Mouse (Mus musculus): Measurements from ENCODE around the gene Cdk17.

Cdk17 gene

DNA sequence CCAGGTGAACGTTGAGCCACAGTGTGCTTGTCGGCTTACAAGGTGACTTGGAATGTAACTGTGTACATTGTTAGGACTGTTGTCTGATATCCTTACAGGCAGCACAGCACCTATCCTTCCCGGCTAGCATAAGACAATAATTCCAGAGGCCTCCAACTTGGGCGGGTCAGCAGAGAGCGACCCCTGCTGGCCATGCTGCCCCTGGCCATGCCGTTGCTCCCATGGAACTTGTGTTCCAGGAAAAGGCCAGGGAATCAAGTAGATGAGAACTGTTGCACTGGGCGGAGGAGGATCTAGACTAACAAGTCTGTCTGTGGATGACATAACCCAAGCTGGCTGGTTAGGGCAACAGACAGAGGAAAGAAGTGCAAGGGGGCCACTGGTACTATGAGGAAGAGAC lies 130.7 kb downstream of the Cdk17 start:
- no peak for DNase-seq

DNA sequence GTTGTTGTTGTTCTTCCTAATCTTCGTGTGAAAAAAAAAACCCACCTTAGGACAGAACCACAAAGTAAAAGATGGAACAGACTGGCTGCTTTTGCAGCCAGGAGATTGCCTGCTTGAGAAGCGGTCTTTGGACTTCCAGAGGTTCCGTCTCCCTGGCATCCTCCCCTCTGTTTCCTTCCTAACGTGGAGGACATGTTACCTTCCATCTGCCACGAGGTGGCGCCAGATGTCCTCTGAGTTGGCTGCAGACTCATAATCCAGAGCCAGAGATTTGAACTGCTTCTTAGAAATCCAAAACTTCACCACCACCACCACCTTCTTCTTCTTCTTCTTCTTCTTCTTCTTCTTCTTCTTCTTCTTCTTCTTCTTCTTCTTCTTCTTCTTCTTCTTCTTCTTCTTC lies 131.2 kb downstream of the Cdk17 start:
- DNase-seq = peak; percentile 79 to 81

DNA sequence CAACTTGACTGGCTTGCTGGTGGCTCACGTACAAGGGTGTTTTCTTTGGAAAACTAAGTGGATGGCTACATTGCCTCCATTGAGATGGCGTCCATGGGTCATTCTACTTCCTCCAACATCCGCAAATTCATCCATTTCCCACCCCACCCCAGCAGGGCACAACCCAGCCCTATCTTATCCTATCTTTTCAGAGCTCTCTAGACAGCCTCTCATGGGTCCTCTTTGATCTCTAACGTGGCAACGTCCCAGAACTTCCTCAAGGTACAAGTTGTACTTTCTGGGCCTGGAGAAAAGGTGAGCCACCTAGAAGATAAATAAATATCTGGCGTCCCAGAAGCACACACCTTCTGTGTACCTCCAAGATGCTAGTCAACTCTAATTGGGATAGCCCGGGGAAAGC lies 132.9 kb downstream of the Cdk17 start:
- DNase-seq = no peak

DNA sequence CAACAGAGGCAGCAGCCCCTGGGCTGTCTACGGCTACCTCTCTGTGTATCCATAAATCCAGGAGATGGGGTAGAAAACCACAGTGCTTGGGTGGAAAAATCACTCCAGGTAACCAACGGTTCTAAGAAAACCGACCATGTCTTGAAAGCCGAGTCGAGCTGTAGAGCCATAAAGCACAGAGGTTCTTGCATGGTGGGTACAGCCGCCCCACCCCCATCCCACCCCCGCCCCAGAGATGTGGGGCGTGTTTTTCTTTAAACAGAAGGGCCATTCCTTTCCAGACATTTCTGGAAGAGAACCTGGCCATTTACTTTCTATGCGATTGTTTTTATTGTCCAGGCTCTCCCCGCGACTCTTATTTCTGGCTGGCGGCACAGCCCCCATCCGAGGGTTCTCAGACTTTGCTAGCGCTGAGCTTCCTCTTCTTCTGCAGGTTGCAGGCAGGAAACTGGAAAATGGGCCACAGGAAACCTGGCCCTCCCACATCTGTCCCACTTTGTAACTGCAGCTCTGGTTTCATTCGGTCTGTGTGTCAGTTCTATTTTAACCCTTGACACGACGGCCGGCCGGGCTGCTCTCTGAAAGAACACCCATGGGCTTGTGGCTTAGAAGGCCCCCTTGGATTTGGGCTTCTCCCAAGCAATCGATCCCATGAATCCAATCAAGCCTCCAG lies 134.0 kb downstream of the Cdk17 start:
- DNase-seq = no peak

DNA sequence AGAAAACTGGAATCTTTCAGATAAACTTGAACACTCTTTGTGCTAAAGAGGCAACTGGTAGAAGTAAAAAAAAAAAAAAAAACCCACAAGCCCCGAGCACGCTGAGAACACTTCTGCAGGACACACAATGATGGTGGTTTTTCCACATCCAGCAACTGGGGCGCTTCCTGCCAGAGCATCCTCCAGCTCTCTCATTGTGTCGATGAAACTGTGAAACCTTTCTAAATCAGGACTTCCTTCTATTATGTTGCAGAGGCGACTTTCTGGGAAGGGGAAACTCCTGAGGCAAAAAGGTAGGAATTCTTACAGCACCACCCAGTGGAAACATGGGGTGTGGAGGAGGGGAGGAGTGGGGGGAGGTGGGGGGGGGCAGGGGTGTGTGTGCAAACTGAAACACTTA lies 137.1 kb downstream of the Cdk17 start:
- no peak for DNase-seq

DNA sequence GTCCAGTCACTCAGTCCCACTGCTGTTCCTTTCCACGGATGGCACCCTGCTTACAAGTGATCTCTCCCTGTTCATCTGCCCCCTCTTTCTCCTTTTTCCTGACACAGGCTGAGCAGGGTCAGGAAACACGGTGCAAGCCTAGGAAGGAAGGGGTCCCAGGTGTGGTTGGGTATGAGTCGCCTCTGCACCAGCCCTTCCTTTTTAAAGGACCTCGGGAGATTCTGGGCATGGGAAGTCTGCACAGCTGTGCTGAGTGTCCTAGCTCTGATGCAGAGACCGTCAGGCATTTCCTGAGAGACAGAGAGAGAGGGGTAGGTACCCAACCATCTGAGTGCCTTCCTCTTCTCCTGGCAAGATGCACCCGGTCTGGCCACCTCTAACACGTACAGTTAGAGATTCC lies 137.5 kb downstream of the Cdk17 start:
- no peak for DNase-seq

DNA sequence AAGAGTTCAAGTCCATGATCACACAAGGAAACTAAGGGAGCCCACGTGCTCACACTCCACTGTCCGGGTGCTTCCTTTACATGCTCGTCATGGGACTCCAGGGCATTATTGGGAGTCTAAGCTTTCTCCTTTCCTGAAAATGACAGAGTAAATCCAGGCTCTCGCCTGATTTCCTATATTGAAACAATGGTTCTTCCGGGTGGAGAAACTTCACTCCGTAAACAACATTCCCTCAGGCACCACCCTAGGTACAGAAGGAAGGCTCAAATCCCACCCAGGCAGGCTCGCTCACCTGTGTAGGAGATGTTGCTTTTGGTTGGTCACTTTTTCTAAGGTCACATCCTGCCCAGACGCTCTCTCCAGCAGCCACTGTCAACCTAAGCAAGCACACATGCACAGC lies 141.2 kb downstream of the Cdk17 start:
- DNase-seq = no peak

DNA sequence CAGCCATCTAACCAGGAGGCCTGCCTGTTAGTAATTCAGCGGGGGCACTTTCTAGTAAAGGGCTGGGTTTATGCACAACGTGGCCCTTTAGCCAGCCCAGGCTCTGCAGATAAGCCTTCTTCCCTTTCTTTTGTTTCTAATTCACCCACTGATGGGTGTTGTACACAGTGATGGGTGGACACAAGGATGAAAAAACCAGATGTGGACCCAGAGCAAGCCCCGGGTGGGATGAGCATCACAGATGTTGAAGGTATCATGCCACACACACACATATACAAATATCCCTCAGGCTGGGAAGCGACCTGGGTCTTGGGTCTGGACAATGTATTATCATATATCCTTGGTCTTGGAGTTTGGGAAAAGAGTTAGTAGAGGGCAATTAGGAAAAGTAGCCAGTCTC lies 142.6 kb downstream of the Cdk17 start:
- DNase-seq = no peak

DNA sequence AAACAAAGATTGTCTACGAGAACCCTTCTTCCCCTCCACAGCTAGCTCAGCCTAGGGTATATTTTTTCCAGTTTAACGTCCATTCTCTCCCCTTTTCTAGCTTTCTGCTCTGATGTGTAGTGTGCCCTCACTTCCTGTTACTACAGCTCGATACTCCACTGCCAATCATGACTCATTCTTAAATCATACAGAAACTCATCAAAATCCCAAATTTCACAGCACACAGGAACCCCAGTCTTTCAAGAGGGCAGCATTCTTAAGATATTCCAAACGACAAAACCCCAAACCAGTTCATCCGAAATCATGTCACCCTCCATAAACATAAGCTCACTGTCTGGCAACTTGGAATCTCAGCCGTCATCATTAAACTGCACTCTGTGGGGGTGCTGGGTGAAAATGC lies 145.3 kb downstream of the Cdk17 start:
- no peak for DNase-seq

DNA sequence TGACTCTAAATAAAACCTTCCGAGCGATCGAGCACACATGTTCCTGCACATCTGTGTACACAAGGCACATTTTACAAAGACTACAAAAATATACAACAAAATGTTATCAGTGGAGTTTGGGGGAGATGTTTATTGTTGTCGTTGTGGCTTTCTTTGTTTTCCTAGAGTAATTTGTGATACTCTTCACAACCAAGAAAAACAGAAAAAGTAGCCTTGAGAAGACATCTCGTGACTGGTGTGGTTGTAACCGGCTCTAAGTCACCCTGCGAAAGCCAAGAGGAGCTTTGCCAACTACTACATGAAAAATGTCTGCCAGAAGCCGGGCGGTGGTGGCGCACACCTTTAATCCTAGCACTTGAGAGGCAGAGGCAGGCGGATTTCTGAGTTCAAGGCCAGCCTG lies 145.7 kb downstream of the Cdk17 start:
- no peak for DNase-seq

DNA sequence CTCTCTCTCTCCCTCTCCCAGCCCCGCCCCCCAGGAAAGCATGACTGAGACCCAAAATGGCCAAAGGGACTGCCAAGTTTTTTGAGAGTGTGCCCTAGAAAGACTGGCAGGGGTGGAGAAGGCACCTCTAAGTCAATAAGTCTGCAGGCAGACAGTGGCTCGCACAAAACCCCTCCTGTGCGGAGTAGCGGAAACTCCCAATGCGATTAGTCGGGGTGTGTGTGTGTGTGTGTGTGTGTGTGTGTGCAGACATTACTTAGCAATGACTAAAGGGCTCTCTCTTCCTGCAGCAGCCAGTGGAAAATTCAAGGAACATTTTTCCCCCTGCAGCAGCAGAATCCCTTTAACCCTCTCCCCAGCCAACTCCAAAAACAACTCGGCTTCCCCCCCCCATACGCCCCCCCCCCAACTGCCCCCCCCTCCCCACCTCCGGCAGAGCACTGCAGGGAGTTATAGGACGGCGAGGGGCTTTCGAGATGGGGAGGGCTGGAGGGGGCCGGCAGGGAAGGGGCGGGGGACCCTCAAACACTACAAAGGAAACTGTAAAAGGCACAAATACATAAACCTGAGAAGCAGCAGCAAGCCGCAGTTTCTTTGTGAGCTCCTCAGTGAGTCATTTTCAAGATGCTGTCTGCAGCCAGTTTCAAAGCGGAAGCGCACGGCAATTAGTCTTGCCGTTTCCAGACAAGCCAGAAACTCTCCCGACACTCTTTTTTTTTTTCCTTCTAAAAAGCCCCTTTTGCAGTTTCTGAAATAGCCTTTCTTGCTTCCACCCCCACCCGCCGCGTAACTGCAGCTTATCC lies 148.7 kb downstream of the Cdk17 start:
- peak; percentile 48 to 54 for DNase-seq

DNA sequence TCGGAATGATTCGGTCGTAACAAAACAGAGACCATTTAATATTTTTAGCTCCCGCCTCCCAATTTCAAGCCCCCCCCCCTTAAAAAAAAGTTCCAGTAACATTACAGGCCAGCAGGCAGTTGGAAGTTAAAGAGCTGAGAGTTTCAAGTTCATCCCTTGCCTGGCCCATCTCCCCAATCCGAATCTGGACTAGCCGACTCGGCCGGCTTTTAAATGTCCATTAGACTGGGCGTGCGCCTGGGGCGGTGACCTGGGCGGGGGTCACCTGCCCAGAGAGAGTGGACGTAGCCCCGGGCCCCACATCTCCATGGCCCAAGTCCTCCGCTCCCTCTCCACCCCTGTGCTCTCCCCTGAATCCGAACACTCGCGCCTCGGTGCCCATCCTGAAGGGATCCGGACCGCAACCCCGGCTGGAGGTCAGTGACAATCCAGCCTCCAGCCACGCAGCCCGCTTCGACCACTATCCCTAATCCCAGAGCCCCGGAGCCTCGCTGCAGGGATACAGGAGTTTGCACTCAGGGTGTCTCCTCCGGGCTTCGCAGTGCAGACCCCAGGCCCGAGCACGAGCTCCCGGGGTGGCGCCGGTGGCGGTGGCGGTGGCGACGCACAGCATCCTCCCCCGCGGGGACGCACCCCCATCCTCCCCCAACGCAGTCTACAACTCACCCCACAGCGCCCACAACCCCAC lies 149.4 kb downstream of the Cdk17 start:
- DNase-seq = peak; percentile 71 to 74

DNA sequence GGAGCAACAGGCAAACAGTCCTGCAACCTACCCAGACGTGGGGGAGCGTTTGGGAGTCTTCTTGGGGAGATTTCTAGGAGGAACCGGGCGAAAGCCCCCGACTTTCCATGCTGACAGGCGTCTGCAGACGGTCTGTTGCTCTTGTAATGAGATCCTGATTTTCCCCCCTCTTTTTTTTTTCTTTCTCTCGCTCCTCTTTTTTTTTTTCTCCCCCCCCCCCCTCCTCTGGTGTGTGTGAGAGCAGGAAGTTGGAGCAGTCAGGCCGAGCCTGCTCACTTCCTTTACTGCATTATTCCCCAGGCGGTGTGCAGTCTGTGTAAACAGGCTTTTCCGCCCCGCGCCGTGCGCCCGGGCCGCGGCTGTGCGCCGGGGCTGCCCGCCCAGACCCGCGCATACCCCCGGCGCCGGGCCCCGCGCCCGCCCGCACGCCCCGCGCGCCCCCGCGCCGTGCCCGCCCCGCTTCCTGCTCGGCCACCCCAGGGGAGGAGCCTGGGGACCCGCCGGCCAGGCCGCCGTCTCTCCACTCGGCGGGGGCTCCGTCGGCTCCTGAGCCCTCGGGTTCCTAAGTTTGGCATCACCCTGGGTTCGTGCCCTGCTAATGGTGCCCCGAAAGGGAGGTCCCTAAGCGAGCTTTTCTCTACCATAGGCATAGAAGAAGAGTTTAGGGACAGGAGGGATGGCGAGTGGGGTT lies 150.2 kb downstream of the Cdk17 start, which contains the start of gene Elk3:
Gene Elk3 (minus strand): TSS at position 415 of the 691 bp plus-strand sequence.
- peak; percentile 74 for DNase-seq

DNA sequence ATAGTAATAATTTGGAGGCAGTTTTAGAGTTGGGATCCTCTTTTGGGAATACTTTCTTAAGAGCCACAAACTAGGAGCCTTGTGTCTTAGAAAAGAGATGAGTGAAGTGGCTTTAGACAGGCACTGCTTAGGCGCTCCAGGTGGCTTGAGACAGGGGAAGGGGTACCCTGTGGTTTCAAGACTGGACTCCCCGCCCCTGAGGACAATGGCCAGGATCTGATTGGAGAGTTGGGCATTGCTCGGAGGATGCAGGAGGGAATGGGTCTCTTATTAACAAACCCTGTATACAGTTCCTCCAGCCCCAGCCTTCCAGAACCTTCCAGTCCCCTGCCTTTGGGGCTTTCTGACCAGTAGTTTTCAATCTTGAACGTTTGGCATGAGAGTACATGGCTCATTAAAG lies 150.9 kb downstream of the Cdk17 start:
- no peak for DNase-seq
